Mouse (Mus musculus) stomach, postnatal 0 days (tissue): ENCODE measurements at regions not wholly inside any gene's neighbourhood (a gene's known extent, or its start where the extent isn't known, plus 50 kb on each side); places are given as distances from the start of the nearest gene placed in this dataset.

Source experiments
- ATAC-seq: fragments of 200-750 bp; cut with Nextera tagmentation; 2 replicates; pipeline ENCODE4 v1.8.0; 2017; ENCODE audit not compliant: low FRiP score, low TSS enrichment
- DNase-seq: peaks from one replicate; pipeline ENCODE4 v3.0.0-alpha.2; 2016; ENCODE audit warnings: low spot score
- H3K27ac ChIP-seq: fragments of 300-500 bp; sonication (generic); replicated peaks from 2 replicates; pipeline ENCODE4 v1.5.1; 2014; ENCODE audit warnings: mild to moderate bottlenecking, control low read depth
- H3K27me3 ChIP-seq: fragments of 300-500 bp; sonication (generic); 2 replicates; pipeline ENCODE4 v1.6.1; 2014; ENCODE audit warnings: low read length; ENCODE audit not compliant: control insufficient read depth, insufficient read depth
- H3K36me3 ChIP-seq: fragments of 300-500 bp; sonication (generic); 2 replicates; pipeline ENCODE4 v1.6.1; 2014; ENCODE audit warnings: low read length, mixed read lengths; ENCODE audit not compliant: control insufficient read depth, insufficient read depth
- H3K4me1 ChIP-seq: fragments of 300-500 bp; sonication (generic); replicated peaks from 2 replicates; pipeline ENCODE4 v1.6.1; 2014; ENCODE audit warnings: antibody characterized with exemption; ENCODE audit not compliant: control insufficient read depth, insufficient read depth
- H3K4me2 ChIP-seq: fragments of 300-500 bp; sonication (generic); replicated peaks from 2 replicates; pipeline ENCODE4 v1.6.1; 2014; ENCODE audit warnings: low read depth, mild to moderate bottlenecking, control low read depth, moderate library complexity
- H3K4me3 ChIP-seq: fragments of 300-500 bp; sonication (generic); 2 replicates; pipeline ENCODE4 v1.5.1; 2014; ENCODE audit warnings: low read depth, low read length, control low read depth
- H3K9ac ChIP-seq: fragments of 300-500 bp; sonication (generic); 2 replicates; pipeline ENCODE4 v1.6.1; 2014; ENCODE audit warnings: mild to moderate bottlenecking, low read length, control low read depth, mixed read lengths
- H3K9me3 ChIP-seq: fragments of 300-500 bp; sonication (generic); 2 replicates; pipeline ENCODE4 v1.6.1; 2016; ENCODE audit warnings: low read length; ENCODE audit not compliant: control insufficient read depth
- CTCF ChIP-seq: IDR thresholded peaks from 2 replicates; pipeline ENCODE4 v1.5.1; 2016; ENCODE audit warnings: antibody characterized with exemption, low read depth, mild to moderate bottlenecking, moderate library complexity
- EP300 ChIP-seq: optimal IDR thresholded peaks from 2 replicates; pipeline ENCODE3; 2016; ENCODE audit warnings: antibody characterized with exemption
- WGBS: fragments of 180-500 bp; shearing (Covaris S2); extraction: QIAGEN DNeasy Blood & Tissue Kit; methylation state at CpG from one replicate; pipeline ENCODE4 v1.1.7; 2014; 5-methylcytosine and 5-hydroxymethylcytosine counted together

DNA sequence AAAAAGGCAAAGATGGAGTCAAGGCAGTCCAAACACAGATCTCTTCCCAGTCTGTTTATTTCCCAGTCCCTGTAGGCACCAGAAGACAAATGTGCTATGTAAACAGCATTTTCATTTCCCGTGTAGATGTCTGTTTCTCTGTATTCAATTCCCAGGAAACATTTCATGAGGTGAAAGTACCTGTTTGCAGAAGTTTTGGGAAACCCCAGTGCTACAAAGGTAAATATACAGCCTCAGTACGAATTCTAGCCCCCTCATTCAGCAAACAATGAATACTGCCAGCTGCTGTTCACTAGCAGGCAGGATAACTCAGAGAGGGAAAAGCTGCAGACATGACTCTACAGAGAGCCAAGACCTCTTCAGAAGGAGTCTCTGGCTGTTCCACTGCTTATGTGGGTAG is 176.4 kb upstream of the Fam19a1 start:
- ATAC-seq = no peak
- TF ChIP-seq EP300 = no peak
- no peak for TF ChIP-seq CTCF
- WGBS = 12% methylated on average over 2 of the region's 2 CpGs
- H3K27ac ChIP-seq = no peak overlapping the region
- H3K9ac ChIP-seq = no peak overlapping the region
- H3K4me1 ChIP-seq = no peaks in the 10 kb centered on the region
- no peaks in the 10 kb centered on the region for H3K27me3 ChIP-seq
- H3K4me2 ChIP-seq = no peak overlapping the region
- no peak for DNase-seq
- H3K9me3 ChIP-seq = no peaks in the 10 kb centered on the region
- H3K4me3 ChIP-seq = no peak overlapping the region
- H3K36me3 ChIP-seq = no peaks in the 10 kb centered on the region

DNA sequence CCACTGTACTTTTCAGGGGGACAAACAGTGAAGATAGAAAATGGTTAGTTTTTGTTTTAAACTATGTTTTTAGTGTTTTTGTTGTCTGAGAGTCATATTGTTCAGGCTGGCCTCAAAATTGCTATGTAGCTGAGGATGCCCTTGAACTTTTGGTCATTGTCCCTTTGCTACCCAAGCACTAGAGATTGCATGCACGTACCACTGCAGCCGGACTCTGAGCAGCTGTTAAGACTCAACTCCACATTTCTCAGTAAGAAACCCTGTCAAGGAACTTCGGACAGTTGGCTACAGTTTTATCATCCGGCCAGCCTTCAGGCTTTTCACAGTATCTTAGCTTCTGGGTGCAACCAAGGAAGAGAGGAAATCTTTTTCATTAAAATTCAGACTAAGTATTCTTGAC is 173.9 kb upstream of the Fam19a1 start:
- Histone ChIP-seq H3K4me3 (no peak overlapping the region), H3K9me3 (no peaks in the 10 kb centered on the region), H3K4me2 (no peak overlapping the region), H3K36me3 (no peaks in the 10 kb centered on the region), H3K27ac (no peak overlapping the region), H3K4me1 (no peaks in the 10 kb centered on the region), H3K27me3 (no peaks in the 10 kb centered on the region), H3K9ac (no peak overlapping the region)
- DNase-seq (no peak), ATAC-seq (no peak)
- TF ChIP-seq CTCF (no peak), EP300 (no peak)
- 61% methylated on average over 4 of the region's 4 CpGs for WGBS

DNA sequence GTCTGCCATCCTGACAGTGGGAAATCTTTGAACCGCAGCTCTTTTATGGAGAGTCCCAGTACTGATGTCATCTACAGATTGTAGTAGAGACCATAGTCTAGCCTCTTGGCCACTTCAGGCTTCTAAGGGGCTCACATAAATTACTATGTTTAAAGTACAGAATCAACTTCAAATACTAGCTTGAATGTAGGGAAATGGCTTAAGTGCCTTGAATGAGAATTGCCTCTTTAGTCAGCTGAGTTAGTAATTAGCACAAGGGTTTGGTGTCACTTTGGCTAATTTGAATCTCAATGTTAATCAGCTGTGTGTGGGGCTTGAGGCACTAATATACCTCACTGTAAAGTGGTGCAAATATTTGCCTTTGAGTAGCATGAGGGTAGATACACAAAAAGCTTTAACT is 152.2 kb upstream of the Fam19a1 start:
- Histone ChIP-seq H3K4me2 (no peak overlapping the region), H3K4me3 (no peak overlapping the region), H3K4me1 (no peaks in the 10 kb centered on the region), H3K27me3 (no peaks in the 10 kb centered on the region), H3K36me3 (no peaks in the 10 kb centered on the region), H3K9ac (no peak overlapping the region), H3K9me3 (no peaks in the 10 kb centered on the region), H3K27ac (no peak overlapping the region)
- TF ChIP-seq CTCF (no peak), EP300 (no peak)
- no peak for DNase-seq
- ATAC-seq = no peak
- WGBS = 97% methylated on average over 1 of the region's 1 CpGs

DNA sequence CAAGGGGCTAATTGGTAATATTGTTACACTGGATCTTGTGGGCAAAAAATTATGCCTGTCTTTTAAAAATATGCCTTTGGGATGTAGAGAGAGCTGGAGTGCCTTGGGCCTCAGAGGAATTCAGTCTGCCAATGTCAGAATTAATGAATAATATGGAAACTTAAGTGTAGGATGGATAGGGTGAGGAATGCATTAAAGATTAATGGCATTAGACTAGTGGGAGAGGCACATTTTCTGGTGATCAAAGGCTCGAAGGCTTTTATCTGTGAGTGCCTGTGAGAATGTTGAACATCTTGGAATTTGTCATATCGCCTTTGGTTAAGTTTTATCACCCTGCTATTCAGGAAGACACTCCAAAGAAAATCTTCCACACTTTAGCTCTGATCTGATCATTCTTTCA is 146.7 kb upstream of the Fam19a1 start:
- H3K4me2 ChIP-seq = no peak overlapping the region
- H3K27ac ChIP-seq = no peak overlapping the region
- H3K4me3 ChIP-seq = no peak overlapping the region
- no peak overlapping the region for H3K9ac ChIP-seq
- no peaks in the 10 kb centered on the region for H3K9me3 ChIP-seq
- TF ChIP-seq CTCF (no peak), EP300 (no peak)
- no peaks in the 10 kb centered on the region for H3K4me1 ChIP-seq
- 52% methylated on average over 2 of the region's 2 CpGs for whole genome bisulfite sequencing
- DNase-seq (no peak), ATAC-seq (no peak)
- no peaks in the 10 kb centered on the region for H3K27me3 ChIP-seq
- no peaks in the 10 kb centered on the region for H3K36me3 ChIP-seq

DNA sequence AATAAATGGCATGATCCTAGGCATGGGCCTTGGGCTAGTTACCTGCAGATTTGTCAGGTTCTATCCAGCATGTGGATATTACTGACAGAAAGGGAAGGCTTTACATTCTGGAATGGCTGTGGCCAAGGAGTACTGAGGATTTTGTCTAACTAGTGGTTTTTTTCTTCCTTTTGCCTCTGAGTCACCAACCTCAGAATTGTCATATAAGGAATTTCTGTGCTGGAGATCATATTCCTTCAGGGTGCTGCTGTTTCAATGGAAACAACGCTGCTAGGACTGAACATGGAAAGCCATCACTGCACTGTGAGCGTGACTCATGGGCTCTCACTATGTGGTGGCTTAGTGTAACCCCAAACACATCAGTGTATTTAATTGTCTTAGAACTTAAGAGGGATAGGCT is 137.0 kb upstream of the Fam19a1 start:
- Histone ChIP-seq H3K4me1 (no peaks in the 10 kb centered on the region), H3K27me3 (no peaks in the 10 kb centered on the region), H3K4me3 (no peak overlapping the region), H3K4me2 (no peak overlapping the region), H3K9ac (no peak overlapping the region), H3K36me3 (no peaks in the 10 kb centered on the region), H3K9me3 (no peaks in the 10 kb centered on the region), H3K27ac (no peak overlapping the region)
- ATAC-seq (no peak), DNase-seq (no peak)
- TF ChIP-seq EP300 (no peak), CTCF (no peak)
- WGBS = 85% methylated on average over 2 of the region's 2 CpGs

DNA sequence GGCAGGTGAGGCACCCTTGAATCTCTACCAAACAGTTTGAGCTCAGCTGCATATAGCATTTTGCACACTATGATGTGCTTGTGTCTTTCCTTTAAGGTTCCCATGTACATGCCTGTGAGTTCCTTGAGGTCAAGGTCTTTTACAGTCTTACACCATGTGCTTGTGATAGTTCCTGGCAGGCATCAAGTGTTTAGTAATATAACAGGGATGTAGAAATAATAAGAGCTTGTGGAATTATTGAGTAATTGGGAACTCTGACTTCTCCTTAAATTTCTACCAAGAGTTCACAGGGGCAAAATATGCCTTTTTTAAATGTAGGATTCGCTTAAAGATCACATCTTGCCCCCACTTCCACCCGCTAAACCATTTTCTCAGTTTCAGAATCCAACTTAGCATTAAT is 115.9 kb upstream of the Fam19a1 start:
- H3K27ac ChIP-seq = no peak overlapping the region
- H3K4me1 ChIP-seq = no peaks in the 10 kb centered on the region
- TF ChIP-seq EP300 (no peak), CTCF (no peak)
- WGBS = 71% methylated on average over 2 of the region's 2 CpGs
- H3K27me3 ChIP-seq = no peaks in the 10 kb centered on the region
- no peak overlapping the region for H3K9ac ChIP-seq
- no peak overlapping the region for H3K4me3 ChIP-seq
- H3K9me3 ChIP-seq = no peaks in the 10 kb centered on the region
- DNase-seq (no peak), ATAC-seq (no peak)
- H3K36me3 ChIP-seq = no peaks in the 10 kb centered on the region
- no peak overlapping the region for H3K4me2 ChIP-seq
